Mouse (Mus musculus) forebrain, embryonic 11.5 days (tissue): ENCODE data around the gene Timm22. TPM values are rescaled to one million over a fixed set of nuclear protein-coding genes. Genes with fewer than 3 reads are reported as not detected.
A peak's percentile ranks its signal among the peaks of the same experiment; 100 is the strongest.

Source experiments
- ATAC-seq: fragments of 200-750 bp; cut with Nextera tagmentation; replicated peaks from 2 replicates; pipeline ENCODE4 v1.8.0; 2017; ENCODE audit warnings: moderate TSS enrichment; ENCODE audit not compliant: low FRiP score
- DNase-seq: peaks from one replicate; pipeline ENCODE4 v3.0.0-alpha.2; 2017; ENCODE audit warnings: low spot score
- H3K27ac ChIP-seq: fragments of 300-500 bp; sonication (generic); 2 replicates; pipeline ENCODE4 v1.5.1; 2014; ENCODE audit warnings: low read depth, low read length
- H3K27me3 ChIP-seq: fragments of 300-500 bp; sonication (generic); 2 replicates; pipeline ENCODE4 v1.6.1; 2014; ENCODE audit warnings: mild to moderate bottlenecking, low read length, mixed read lengths; ENCODE audit not compliant: control insufficient read depth, insufficient read depth
- H3K36me3 ChIP-seq: fragments of 300-500 bp; sonication (generic); 2 replicates; pipeline ENCODE4 v1.6.1; 2014; ENCODE audit warnings: mild to moderate bottlenecking, low read length, moderate library complexity, mixed read lengths; ENCODE audit not compliant: control insufficient read depth, insufficient read depth
- H3K4me1 ChIP-seq: fragments of 300-500 bp; sonication (generic); replicated peaks from 2 replicates; pipeline ENCODE4 v1.6.1; 2014; ENCODE audit warnings: low read length, mixed read lengths; ENCODE audit not compliant: control insufficient read depth, insufficient read depth
- H3K4me2 ChIP-seq: fragments of 300-500 bp; sonication (generic); 2 replicates; pipeline ENCODE4 v1.6.1; 2014; ENCODE audit warnings: low read depth, mild to moderate bottlenecking, low read length, moderate library complexity, mixed read lengths; ENCODE audit not compliant: severe bottlenecking
- H3K4me3 ChIP-seq: fragments of 300-500 bp; sonication (generic); 2 replicates; pipeline ENCODE4 v1.5.1; 2014; ENCODE audit warnings: low read depth, low read length
- H3K9ac ChIP-seq: fragments of 300-500 bp; sonication (generic); 2 replicates; pipeline ENCODE4 v1.6.1; 2014; ENCODE audit warnings: low read length
- H3K9me3 ChIP-seq: fragments of 300-500 bp; sonication (generic); 2 replicates; pipeline ENCODE4 v1.6.1; 2016; ENCODE audit warnings: low read length, mixed read lengths; ENCODE audit not compliant: control insufficient read depth
- WGBS: fragments of 180-500 bp; shearing (Covaris S2); extraction: QIAGEN DNeasy Blood & Tissue Kit; methylation state at CpG from one replicate; pipeline ENCODE4 v1.1.7; 2014; 5-methylcytosine and 5-hydroxymethylcytosine counted together
- polyA plus RNA-seq: library from polyadenylated mRNA; unstranded; fragments of >200 nt; fragmentation: Nextera tagmentation; extraction: Ambion mirVana; gene quantifications from 2 replicates; pipeline ENCODE4 v1.2.1, GENCODE M21; 2014

Gene Timm22
- polyA plus RNA-seq: 109 and 113 TPM in 2 replicates

DNA sequence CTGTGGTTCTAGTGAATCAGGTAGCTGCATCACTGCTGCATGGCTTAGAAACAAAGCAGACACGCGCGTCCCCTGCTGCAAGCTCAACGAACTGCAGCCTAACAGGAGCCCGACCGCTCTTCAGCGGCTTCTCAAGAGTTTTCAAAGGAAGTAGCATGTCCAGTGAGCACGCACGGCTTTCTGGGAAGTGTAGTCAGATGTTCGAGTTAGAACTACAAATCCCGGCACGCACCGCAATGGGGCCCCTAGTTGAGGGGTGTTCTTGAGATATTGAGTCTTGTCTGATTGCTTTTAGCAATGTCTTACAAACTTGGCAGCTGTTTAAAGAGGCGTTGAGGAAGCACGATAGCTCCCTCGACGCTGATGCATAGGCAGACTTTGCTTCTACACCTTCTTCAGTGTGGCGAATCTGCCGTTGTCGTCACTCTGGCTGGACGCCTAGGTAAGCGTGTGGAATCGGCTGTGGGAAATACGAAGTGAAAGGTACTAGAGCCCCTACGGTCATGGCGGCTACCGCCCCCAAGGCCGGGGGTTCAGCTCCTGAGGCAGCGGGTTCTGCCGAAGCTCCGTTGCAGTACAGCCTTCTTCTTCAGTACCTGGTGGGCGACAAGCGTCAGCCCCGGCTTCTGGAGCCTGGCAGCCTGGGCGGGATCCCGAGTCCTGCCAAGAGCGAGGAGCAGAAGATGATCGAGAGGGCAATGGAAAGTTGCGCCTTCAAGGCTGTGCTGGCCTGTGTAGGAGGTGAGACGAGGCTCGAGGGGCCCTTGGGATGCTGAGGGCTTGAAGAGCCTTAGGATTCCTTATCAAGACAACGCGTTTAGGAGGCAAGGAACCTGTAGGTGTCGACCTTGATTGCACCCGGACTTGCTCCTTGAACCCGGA, at the start of gene Timm22:
TSS of gene Timm22 (plus strand) at position 251 of the 882 bp plus-strand sequence.
- ATAC-seq: peak; percentile 96
- peak; percentile 98 for DNase-seq

DNA sequence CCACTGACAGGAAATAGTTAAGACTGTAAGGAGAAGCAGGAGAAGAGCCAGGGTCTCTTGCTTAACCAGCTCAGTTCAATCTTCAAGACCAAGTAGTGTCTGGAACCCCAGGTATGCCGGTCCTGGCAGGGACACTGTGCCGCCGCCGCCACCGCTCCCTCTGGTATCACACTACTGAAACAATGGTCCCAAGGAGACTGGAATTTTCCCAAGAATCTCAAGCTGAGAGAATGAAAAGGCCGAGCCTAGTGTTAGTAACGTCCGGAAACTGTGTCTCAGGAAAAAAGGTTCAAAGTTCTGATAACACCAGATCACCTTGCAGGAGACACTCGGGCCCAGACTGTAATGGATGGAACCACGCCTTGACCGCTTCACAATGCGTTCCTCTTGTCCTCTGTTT, 49.3 kb upstream of the Timm22 start:
- ATAC-seq (no peak), DNase-seq (no peak)
- Histone ChIP-seq H3K9me3 (no peaks in the 10 kb centered on the region), H3K36me3 (no peaks in the 10 kb centered on the region), H3K27me3 (no peaks in the 10 kb centered on the region), H3K27ac (peak overlapping the region; percentile 70; the same call in 1 of the 2 replicates), H3K4me1 (peaks cover 35% of the 10 kb centered on the region), H3K4me2 (no peak overlapping the region), H3K9ac (no peak overlapping the region), H3K4me3 (no peak overlapping the region)
- 37% methylated on average over 12 of the region's 12 CpGs for WGBS

More for the DNA sequence above, at the start of gene Timm22:
- Histone ChIP-seq H3K9ac (peak within 1 kb of the TSS; percentile 94), H3K27me3 (no peaks in the 10 kb centered on the region), H3K36me3 (no peaks in the 10 kb centered on the region; the same call in 1 of the 2 replicates), H3K9me3 (no peaks in the 10 kb centered on the region), H3K4me1 (peaks cover 3% of the 10 kb centered on the region; the same call in 1 of the 2 replicates), H3K4me2 (peak within 1 kb of the TSS; percentile 59), H3K4me3 (peak within 1 kb of the TSS; percentile 95), H3K27ac (0 out of 2 replicates have a peak within 1 kb of the TSS, but pooled peaks have one; percentile 13)
- WGBS: under 1% methylated on average over 46 of the region's 46 CpGs

DNA sequence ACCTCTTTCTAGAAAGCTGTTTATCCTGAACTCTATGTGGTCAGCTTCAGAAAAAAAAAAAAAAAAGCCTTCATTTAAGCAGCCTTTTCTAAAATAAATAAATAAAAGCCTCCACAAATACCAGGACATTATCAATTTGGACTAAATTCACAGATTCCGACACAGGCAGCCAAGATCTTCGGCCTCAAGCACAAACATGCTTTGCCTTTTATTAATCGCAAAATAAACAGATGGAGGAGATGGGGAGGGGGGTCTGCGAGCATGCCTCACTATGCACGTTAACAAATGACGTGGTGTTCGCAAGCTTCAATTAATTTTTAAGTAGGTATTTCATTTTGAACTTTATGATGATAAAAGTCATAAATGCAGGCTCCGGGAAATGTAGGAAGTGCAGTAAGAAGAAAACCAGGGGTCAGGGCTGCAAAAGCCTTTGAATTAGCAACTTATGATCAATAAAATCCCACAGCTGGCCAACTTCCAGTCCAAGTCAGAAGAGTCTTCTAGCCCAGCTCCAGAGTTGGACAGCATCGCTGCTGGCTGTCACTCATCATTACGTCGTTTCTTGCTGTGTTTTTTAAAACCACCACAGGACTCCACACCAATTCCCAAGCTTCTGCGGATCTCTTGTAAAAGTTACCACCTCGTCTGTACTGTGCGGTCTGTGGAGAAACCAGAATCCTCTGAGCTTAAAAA, 48.0 kb upstream of the Timm22 start:
- Histone ChIP-seq H3K4me1 (peaks cover 29% of the 10 kb centered on the region), H3K36me3 (no peaks in the 10 kb centered on the region), H3K27ac (peak overlapping the region; percentile 53), H3K27me3 (no peaks in the 10 kb centered on the region), H3K4me3 (no peak overlapping the region), H3K4me2 (no peak overlapping the region), H3K9me3 (no peaks in the 10 kb centered on the region), H3K9ac (no peak overlapping the region)
- WGBS: 34% methylated on average over 14 of the region's 14 CpGs
- DNase-seq (no peak), ATAC-seq (no peak)

DNA sequence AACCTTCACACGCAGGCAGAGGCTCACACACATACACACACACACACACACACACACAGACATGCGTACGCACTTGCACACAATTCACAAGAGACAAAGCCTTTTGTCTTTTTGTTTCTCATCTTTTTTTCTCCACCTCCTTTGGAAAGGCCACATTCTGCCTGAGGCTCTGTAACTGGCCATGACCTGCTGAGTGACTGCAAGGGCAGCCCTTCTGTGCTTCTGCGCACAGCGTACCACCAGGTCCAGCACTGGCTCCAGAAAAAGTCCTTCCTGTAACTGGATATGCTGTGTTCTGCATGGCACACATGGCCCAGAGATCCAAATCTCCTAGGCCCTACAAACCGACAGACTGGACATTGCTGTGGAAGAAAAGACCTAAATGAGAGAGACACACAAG, 46.5 kb upstream of the Timm22 start:
- ATAC-seq (no peak), DNase-seq (no peak)
- no peak overlapping the region for H3K4me2 ChIP-seq
- no peak overlapping the region for H3K9ac ChIP-seq
- no peak overlapping the region for H3K4me3 ChIP-seq
- H3K4me1 ChIP-seq: peaks cover 32% of the 10 kb centered on the region
- no peaks in the 10 kb centered on the region for H3K36me3 ChIP-seq
- H3K27ac ChIP-seq: peak overlapping the region; percentile 53; the same call in 1 of the 2 replicates
- no peaks in the 10 kb centered on the region for H3K9me3 ChIP-seq
- WGBS: 47% methylated on average over 6 of the region's 6 CpGs
- no peaks in the 10 kb centered on the region for H3K27me3 ChIP-seq

DNA sequence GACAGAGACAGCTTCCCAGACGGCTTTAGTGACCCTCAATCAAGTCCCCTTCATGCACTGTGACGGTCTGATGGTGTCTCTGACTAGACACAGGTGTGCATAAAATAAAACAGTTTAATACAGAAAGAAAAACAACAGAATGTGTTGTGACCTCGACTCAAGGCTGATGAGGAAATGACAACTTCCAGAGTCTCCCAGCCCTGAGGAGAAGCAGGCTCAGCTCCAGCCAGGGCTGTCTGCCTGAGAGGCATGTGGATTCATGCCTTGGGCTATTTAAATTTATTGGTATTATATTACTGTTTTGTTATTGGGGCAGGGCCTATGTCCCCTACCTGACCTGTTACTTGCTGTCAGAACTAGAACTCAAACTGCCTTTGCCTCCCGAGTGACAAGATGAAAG, 45.3 kb upstream of the Timm22 start:
- ATAC-seq: no peak
- Histone ChIP-seq H3K27ac (no peak overlapping the region), H3K9ac (no peak overlapping the region), H3K4me1 (peaks cover 32% of the 10 kb centered on the region), H3K4me3 (no peak overlapping the region), H3K36me3 (no peaks in the 10 kb centered on the region), H3K4me2 (no peak overlapping the region), H3K9me3 (no peaks in the 10 kb centered on the region), H3K27me3 (no peaks in the 10 kb centered on the region)
- 74% methylated on average over 4 of the region's 4 CpGs for WGBS
- DNase-seq: no peak

DNA sequence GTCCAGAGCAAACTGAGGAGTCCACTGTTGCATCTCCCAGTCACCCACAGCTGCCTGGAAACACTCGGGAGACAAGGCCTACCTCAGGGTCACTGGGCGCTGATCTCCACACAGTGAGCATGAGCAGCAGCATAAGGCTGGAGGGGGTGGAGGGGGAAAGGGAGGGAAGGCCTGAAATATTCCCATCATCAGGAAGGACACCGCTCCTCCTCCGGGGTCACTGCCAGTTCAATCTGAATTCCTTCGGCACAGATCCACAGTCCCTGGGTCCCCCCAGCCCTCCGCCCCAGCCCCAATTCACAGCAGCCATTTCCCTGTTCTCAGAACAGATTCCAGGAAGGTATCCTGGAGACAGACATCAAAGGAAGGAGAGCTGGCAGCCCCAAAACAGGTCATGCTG, 43.6 kb upstream of the Timm22 start:
- no peaks in the 10 kb centered on the region; the same call in 1 of the 2 replicates for H3K36me3 ChIP-seq

DNA sequence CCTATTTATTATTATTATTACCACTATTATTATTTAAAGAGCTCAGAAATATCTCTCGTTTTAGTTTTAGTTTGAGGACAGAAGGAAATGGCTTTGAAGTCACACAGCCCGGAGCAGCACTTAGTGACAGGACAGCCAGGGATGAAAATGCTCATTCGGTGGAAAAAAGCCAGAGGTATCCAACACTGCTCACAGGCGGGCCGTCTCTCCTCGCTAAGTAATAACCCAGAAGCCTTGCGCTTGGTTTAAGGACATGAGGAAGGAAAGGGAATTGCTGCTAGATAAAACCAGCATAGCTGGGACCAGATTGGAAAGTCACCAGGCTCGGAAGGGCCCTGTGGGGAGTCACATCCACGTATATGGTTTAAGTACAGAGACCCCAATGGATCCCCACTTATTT, 43.1 kb upstream of the Timm22 start:
- H3K4me2 ChIP-seq: no peak overlapping the region
- H3K27ac ChIP-seq: peak overlapping the region; percentile 48; the same call in 1 of the 2 replicates
- H3K36me3 ChIP-seq: no peaks in the 10 kb centered on the region; the same call in 1 of the 2 replicates
- 32% methylated on average over 9 of the region's 9 CpGs for WGBS
- no peaks in the 10 kb centered on the region for H3K27me3 ChIP-seq
- no peak for ATAC-seq
- no peak for DNase-seq
- H3K9ac ChIP-seq: no peak overlapping the region
- peaks cover 23% of the 10 kb centered on the region for H3K4me1 ChIP-seq
- no peak overlapping the region for H3K4me3 ChIP-seq
- no peaks in the 10 kb centered on the region for H3K9me3 ChIP-seq

More for the DNA sequence above, 43.6 kb upstream of the Timm22 start:
- Histone ChIP-seq H3K27me3 (no peaks in the 10 kb centered on the region), H3K4me3 (no peak overlapping the region), H3K4me2 (peak overlapping the region; percentile 6; the same call in 1 of the 2 replicates), H3K9me3 (no peaks in the 10 kb centered on the region), H3K27ac (no peak overlapping the region), H3K4me1 (peaks cover 23% of the 10 kb centered on the region), H3K9ac (no peak overlapping the region)
- DNase-seq (peak; percentile 77), ATAC-seq (peak; percentile 60)
- WGBS: 16% methylated on average over 6 of the region's 6 CpGs

DNA sequence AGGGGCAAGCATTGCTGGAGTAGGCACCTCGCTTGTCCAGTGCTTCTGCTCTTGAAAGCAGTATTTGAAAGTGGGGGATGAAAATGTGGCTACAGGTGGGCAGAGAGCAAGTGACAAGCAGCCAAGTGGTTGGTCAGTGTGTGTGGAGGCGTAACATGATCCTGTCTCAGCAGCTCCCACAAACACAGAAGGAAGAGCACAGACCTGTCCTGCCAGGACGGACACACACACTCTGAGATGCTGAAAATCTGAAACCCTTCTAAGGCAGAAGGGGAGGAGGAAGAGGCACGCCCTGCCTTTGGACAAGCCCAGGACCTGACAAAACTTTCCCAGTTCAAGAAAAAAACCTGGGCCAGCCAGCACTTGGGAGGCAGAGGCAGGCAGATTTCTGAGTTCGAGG, 42.7 kb upstream of the Timm22 start:
- no peaks in the 10 kb centered on the region for H3K9me3 ChIP-seq

More for the DNA sequence above, 42.7 kb upstream of the Timm22 start:
- H3K9ac ChIP-seq: no peak overlapping the region
- peaks cover 20% of the 10 kb centered on the region for H3K4me1 ChIP-seq
- no peak for ATAC-seq
- H3K4me3 ChIP-seq: no peak overlapping the region
- DNase-seq: no peak
- no peaks in the 10 kb centered on the region; the same call in 1 of the 2 replicates for H3K36me3 ChIP-seq
- H3K27me3 ChIP-seq: no peaks in the 10 kb centered on the region
- peak overlapping the region; percentile 48; the same call in 1 of the 2 replicates for H3K27ac ChIP-seq
- 71% methylated on average over 5 of the region's 5 CpGs for WGBS
- no peak overlapping the region for H3K4me2 ChIP-seq
